Mouse (Mus musculus): ENCODE results near the gene S100b. TPM values are rescaled to one million over a fixed set of nuclear protein-coding genes. Genes with fewer than 3 reads are reported as not detected.

The S100b gene
- polyA plus RNA-seq, 1 experiment from 2014 or later, result 2.1 TPM

- no peak overlapping the region for H3K4me3 ChIP-seq (ENCODE audit: low read depth, low read length)
- H3K27ac ChIP-seq (ENCODE audit: low read depth, low read length), result no peak overlapping the region
- no peaks in the 10 kb centered on the region for H3K36me3 ChIP-seq (ENCODE audit: control insufficient read depth, insufficient read depth, low read length)
- H3K4me2 ChIP-seq (ENCODE audit: low read depth, low read length), result no peak overlapping the region
- 47% methylated on average over 6 of the region's 6 CpGs for WGBS
- no peaks in the 10 kb centered on the region for H3K9me3 ChIP-seq (ENCODE audit: control insufficient read depth, low read length)
- no peak for ATAC-seq (ENCODE audit: low read depth)
- H3K27me3 ChIP-seq (ENCODE audit: control insufficient read depth, insufficient read depth, low read length), result no peaks in the 10 kb centered on the region
- no peak overlapping the region for H3K9ac ChIP-seq (replicated peaks; ENCODE audit: low read depth, low read length)
- H3K4me1 ChIP-seq (ENCODE audit: control insufficient read depth, insufficient read depth, low read length), result no peaks in the 10 kb centered on the region
These were observed 2.0 kb downstream of the S100b start for GRCm38 (mm10) chr10:76255617-76256016.

- H3K9ac ChIP-seq (replicated peaks; ENCODE audit: low read depth, low read length), result no peak overlapping the region
- 0 out of 2 replicates have a peak, but pooled peaks cover 3% of the 10 kb centered on the region for H3K36me3 ChIP-seq (ENCODE audit: control insufficient read depth, insufficient read depth, low read length)
- ATAC-seq (ENCODE audit: low read depth), result no peak
- H3K4me2 ChIP-seq (ENCODE audit: low read depth, low read length), result no peak overlapping the region
- no peaks in the 10 kb centered on the region for H3K4me1 ChIP-seq (ENCODE audit: control insufficient read depth, insufficient read depth, low read length)
- WGBS, result 93% methylated on average over 7 of the region's 7 CpGs
- no peaks in the 10 kb centered on the region for H3K9me3 ChIP-seq (ENCODE audit: control insufficient read depth, low read length)
- no peak overlapping the region for H3K4me3 ChIP-seq (ENCODE audit: low read depth, low read length)
- no peaks in the 10 kb centered on the region for H3K27me3 ChIP-seq (ENCODE audit: control insufficient read depth, insufficient read depth, low read length)
- H3K27ac ChIP-seq (ENCODE audit: low read depth, low read length), result no peak overlapping the region
These were observed 3.6 kb downstream of the S100b start for GRCm38 (mm10) chr10:76257231-76257630.

- H3K9ac ChIP-seq (replicated peaks; ENCODE audit: low read depth, low read length), result no peak overlapping the region
- no peaks in the 10 kb centered on the region for H3K4me1 ChIP-seq (ENCODE audit: control insufficient read depth, insufficient read depth, low read length)
- no peak overlapping the region for H3K4me3 ChIP-seq (ENCODE audit: low read depth, low read length)
- no peak overlapping the region for H3K27ac ChIP-seq (ENCODE audit: low read depth, low read length)
- WGBS, result 86% methylated on average over 12 of the region's 12 CpGs
- H3K36me3 ChIP-seq (ENCODE audit: control insufficient read depth, insufficient read depth, low read length), result 0 out of 2 replicates have a peak, but pooled peaks cover 3% of the 10 kb centered on the region
- no peaks in the 10 kb centered on the region for H3K9me3 ChIP-seq (ENCODE audit: control insufficient read depth, low read length)
- H3K27me3 ChIP-seq (ENCODE audit: control insufficient read depth, insufficient read depth, low read length), result no peaks in the 10 kb centered on the region
- H3K4me2 ChIP-seq (ENCODE audit: low read depth, low read length), result no peak overlapping the region
- no peak for ATAC-seq (ENCODE audit: low read depth)
These were observed 4.2 kb downstream of the S100b start for GRCm38 (mm10) chr10:76257719-76258390.

DNA sequence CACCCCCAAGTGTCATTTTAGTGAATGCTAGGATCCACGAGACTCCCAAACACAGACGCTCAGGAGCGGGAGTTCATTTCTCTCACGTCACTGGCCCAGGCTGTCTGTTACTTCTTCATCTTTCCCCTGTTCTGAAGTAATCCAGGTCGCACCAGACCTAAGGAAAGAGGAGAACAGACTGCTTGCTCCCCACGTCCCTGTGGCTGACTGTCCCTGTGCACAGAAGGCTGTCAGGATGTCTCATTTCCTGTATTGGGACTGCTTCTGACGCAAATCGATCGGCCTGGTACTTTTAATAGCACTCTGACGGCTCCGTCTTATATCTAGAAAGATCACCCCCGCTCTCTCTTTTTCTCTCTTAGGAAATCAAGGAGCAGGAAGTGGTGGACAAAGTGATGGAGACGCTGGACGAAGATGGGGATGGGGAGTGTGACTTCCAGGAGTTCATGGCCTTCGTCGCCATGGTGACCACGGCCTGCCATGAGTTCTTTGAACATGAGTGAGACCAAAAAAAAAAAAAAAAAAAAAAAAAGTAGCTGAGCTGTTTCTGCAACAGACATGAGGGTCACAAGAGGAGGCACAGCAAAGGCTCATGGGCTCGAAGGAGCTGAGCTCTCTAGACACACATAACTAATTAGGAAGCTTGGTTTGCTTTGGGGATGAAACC lies 6.0 kb downstream of the S100b start:
- 0 out of 2 replicates have a peak, but pooled peaks cover 8% of the 10 kb centered on the region for H3K36me3 ChIP-seq (ENCODE audit: control insufficient read depth, insufficient read depth, low read length)
- no peak overlapping the region for H3K4me3 ChIP-seq (ENCODE audit: low read depth, low read length)
- no peak overlapping the region for H3K4me2 ChIP-seq (ENCODE audit: low read depth, low read length)
- H3K27me3 ChIP-seq (ENCODE audit: control insufficient read depth, insufficient read depth, low read length), result no peaks in the 10 kb centered on the region
- no peaks in the 10 kb centered on the region for H3K9me3 ChIP-seq (ENCODE audit: control insufficient read depth, low read length)
- 67% methylated on average over 18 of the region's 18 CpGs for WGBS
- H3K4me1 ChIP-seq (ENCODE audit: control insufficient read depth, insufficient read depth, low read length), result no peaks in the 10 kb centered on the region
- H3K27ac ChIP-seq (ENCODE audit: low read depth, low read length), result no peak overlapping the region
- H3K9ac ChIP-seq (replicated peaks; ENCODE audit: low read depth, low read length), result no peak overlapping the region
- no peak for ATAC-seq (ENCODE audit: low read depth)

DNA sequence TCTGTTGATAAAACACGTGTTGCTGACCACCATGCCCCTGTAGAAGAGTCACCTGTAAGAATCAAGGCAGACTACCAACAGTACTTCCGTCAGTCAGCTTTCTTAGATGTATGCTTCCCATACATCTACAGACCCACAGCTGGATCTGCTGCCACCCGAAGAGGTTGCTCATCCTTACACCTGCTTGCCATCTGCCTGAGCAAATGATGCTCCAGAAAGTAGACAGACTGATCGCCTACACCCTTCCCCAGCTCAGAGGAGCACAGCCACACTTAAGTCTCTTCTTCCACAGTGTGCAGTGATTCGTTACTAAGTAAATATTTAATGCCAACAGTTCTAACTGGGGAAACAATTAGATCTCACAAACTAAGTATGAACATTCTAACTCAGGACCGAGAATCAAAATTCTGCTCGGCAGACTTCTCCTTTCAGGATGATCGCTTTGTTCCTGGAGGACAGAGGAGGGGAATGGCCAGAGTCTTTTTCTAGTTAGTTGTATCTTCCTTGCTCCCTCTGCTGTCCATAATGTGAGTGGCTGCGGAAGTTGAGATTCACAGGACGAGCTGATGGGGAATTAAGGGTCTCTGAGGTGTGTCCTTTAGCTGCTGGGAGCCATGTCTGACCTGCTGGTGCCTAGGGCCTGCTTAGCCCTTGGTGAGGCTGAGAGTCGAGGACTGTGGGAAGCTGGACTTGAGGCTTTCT lies 6.9 kb downstream of the S100b start:
- Histone ChIP-seq H3K9me3 (ENCODE audit: control insufficient read depth, low read length) (no peaks in the 10 kb centered on the region), H3K4me2 (ENCODE audit: low read depth, low read length) (no peak overlapping the region), H3K27ac (ENCODE audit: low read depth, low read length) (no peak overlapping the region), H3K9ac (replicated peaks; ENCODE audit: low read depth, low read length) (no peak overlapping the region), H3K4me3 (ENCODE audit: low read depth, low read length) (no peak overlapping the region), H3K27me3 (ENCODE audit: control insufficient read depth, insufficient read depth, low read length) (no peaks in the 10 kb centered on the region), H3K36me3 (ENCODE audit: control insufficient read depth, insufficient read depth, low read length) (peaks cover 16% of the 10 kb centered on the region), H3K4me1 (ENCODE audit: control insufficient read depth, insufficient read depth, low read length) (no peaks in the 10 kb centered on the region)
- WGBS, result 63% methylated on average over 11 of the region's 11 CpGs
- no peak for ATAC-seq (ENCODE audit: low read depth)

DNA sequence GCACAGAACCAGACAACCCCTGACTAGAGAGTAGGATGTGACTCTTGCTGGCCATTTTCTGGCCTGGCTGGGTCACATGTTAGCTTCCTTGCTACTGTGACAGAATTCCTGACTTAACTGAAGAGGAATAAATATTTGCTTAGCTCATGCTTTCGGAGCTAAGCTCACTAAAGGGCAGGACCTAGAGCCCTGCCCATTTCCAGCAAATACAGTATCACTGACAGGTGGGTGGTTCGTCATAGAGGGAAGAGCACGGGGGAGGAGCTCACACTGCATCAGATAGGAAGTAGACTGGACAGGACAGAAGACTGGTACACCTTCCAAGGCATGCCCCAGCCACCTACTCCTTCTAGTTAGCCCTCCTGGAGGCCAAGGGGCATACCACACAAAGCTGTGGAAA lies 7.8 kb downstream of the S100b start:
- no peak overlapping the region for H3K4me2 ChIP-seq (ENCODE audit: low read depth, low read length)
- no peaks in the 10 kb centered on the region for H3K27me3 ChIP-seq (ENCODE audit: control insufficient read depth, insufficient read depth, low read length)
- ATAC-seq (ENCODE audit: low read depth), result no peak
- H3K4me3 ChIP-seq (ENCODE audit: low read depth, low read length), result no peak overlapping the region
- no peaks in the 10 kb centered on the region for H3K4me1 ChIP-seq (ENCODE audit: control insufficient read depth, insufficient read depth, low read length)
- H3K27ac ChIP-seq (ENCODE audit: low read depth, low read length), result no peak overlapping the region
- peaks cover 18% of the 10 kb centered on the region for H3K36me3 ChIP-seq (ENCODE audit: control insufficient read depth, insufficient read depth, low read length)
- no peak overlapping the region for H3K9ac ChIP-seq (replicated peaks; ENCODE audit: low read depth, low read length)
- no peaks in the 10 kb centered on the region for H3K9me3 ChIP-seq (ENCODE audit: control insufficient read depth, low read length)
- WGBS, result 99% methylated on average over 3 of the region's 3 CpGs

DNA sequence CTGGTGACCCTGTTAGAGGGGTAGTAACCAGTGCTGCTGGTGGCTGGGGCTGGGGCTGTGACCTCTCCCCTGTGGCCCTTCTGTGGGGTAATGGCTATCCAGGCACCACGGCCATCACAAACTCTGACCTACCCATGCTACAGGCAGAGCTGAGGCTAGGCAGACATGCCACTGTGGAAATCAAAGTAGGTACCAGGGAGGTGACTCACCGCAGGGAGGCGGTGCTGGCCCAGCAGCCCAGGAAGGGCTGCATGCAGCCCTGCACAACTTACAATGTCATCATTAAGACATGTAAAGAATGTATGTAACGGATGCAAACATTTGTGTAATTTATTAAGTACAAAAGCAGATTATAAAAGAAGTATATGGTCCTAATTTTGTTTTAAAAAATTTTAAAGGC lies 8.8 kb downstream of the S100b start:
- Histone ChIP-seq H3K4me2 (ENCODE audit: low read depth, low read length) (no peak overlapping the region), H3K27me3 (ENCODE audit: control insufficient read depth, insufficient read depth, low read length) (no peaks in the 10 kb centered on the region), H3K27ac (ENCODE audit: low read depth, low read length) (no peak overlapping the region), H3K9me3 (ENCODE audit: control insufficient read depth, low read length) (no peaks in the 10 kb centered on the region), H3K4me3 (ENCODE audit: low read depth, low read length) (no peak overlapping the region), H3K36me3 (ENCODE audit: control insufficient read depth, insufficient read depth, low read length) (peaks cover 26% of the 10 kb centered on the region), H3K9ac (replicated peaks; ENCODE audit: low read depth, low read length) (no peak overlapping the region), H3K4me1 (ENCODE audit: control insufficient read depth, insufficient read depth, low read length) (no peaks in the 10 kb centered on the region)
- 76% methylated on average over 4 of the region's 4 CpGs for WGBS
- ATAC-seq (ENCODE audit: low read depth), result no peak

DNA sequence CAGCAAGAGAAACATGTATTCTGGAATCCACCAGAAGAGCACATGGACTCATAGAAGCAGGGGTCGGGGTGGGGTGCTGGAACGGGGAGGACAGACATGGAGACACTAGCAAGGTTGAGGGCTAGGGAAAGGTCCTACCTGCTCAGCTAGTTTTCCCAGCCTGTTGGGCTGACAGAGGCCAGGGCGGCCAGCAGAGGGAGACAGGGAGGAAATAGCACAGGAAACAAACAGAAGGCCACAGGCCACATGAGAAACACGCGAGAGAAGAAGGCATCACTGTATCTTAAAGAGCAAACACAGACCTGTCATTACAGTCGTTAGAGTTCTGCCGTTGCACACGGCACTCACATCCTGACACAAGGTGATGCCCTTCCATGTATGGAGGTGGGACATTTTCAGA lies 17.6 kb downstream of the S100b start:
- Histone ChIP-seq H3K4me1 (ENCODE audit: control insufficient read depth, insufficient read depth, low read length) (no peaks in the 10 kb centered on the region), H3K4me2 (ENCODE audit: low read depth, low read length) (no peak overlapping the region), H3K9ac (replicated peaks; ENCODE audit: low read depth, low read length) (no peak overlapping the region), H3K27ac (ENCODE audit: low read depth, low read length) (no peak overlapping the region), H3K27me3 (ENCODE audit: control insufficient read depth, insufficient read depth, low read length) (no peaks in the 10 kb centered on the region), H3K36me3 (ENCODE audit: control insufficient read depth, insufficient read depth, low read length) (peaks cover 76% of the 10 kb centered on the region), H3K4me3 (ENCODE audit: low read depth, low read length) (no peak overlapping the region), H3K9me3 (ENCODE audit: control insufficient read depth, low read length) (no peaks in the 10 kb centered on the region)
- WGBS, result 64% methylated on average over 8 of the region's 8 CpGs
- no peak for ATAC-seq (ENCODE audit: low read depth)

GRCm38 (mm10) chr10:76275256-76275655 lies 21.6 kb downstream of the S100b start:
- Histone ChIP-seq H3K4me1 (ENCODE audit: control insufficient read depth, insufficient read depth, low read length) (no peaks in the 10 kb centered on the region), H3K9ac (replicated peaks; ENCODE audit: low read depth, low read length) (no peak overlapping the region), H3K4me2 (ENCODE audit: low read depth, low read length) (no peak overlapping the region), H3K4me3 (ENCODE audit: low read depth, low read length) (no peak overlapping the region), H3K36me3 (ENCODE audit: control insufficient read depth, insufficient read depth, low read length) (peaks cover 71% of the 10 kb centered on the region), H3K27me3 (ENCODE audit: control insufficient read depth, insufficient read depth, low read length) (no peaks in the 10 kb centered on the region), H3K27ac (ENCODE audit: low read depth, low read length) (no peak overlapping the region), H3K9me3 (ENCODE audit: control insufficient read depth, low read length) (no peaks in the 10 kb centered on the region)
- ATAC-seq (ENCODE audit: low read depth), result no peak
- 84% methylated on average over 10 of the region's 10 CpGs for WGBS
